Mouse (Mus musculus): ENCODE measurements around the gene Pnma1. TPM values are rescaled to one million over a fixed set of nuclear protein-coding genes. Genes with fewer than 3 reads are reported as not detected.

Gene Pnma1
- total RNA-seq (2021), result 1 to 10 TPM; 5.9 to 6.6 TPM
- long read RNA-seq, transcript Pnma1-201 (1 exons, 2,359 nt), result major isoform, 9 of 9 reads
- long read RNA-seq, partial matches to known transcripts, result 0 of 9 reads
- long read RNA-seq, other reads (novel, unspliced or antisense), result 0 of 9 reads

- peak; percentile 81 to 84 for DNase-seq (ENCODE audit: low spot score in 2 of 2)
These were observed at the start of gene Pnma1 for GRCm38 (mm10) chr12:84147954-84148621. Gene Pnma1, minus strand, starts transcription at chr12:84148489.

- DNase-seq (ENCODE audit: low spot score in 2 of 2), result no peak
These were observed 46.9 kb upstream of the Pnma1 start for GRCm38 (mm10) chr12:84195195-84195594.

- no peak for DNase-seq (ENCODE audit: low spot score in 2 of 2)
These were observed 46.3 kb upstream of the Pnma1 start for GRCm38 (mm10) chr12:84194400-84195109.

- DNase-seq (ENCODE audit: low spot score in 2 of 2), result peak; percentile 85 to 88
These were observed 45.5 kb upstream of the Pnma1 start for GRCm38 (mm10) chr12:84193642-84194399.

- peak; percentile 74 to 76 for DNase-seq (ENCODE audit: low spot score in 2 of 2)
These were observed 44.7 kb upstream of the Pnma1 start for GRCm38 (mm10) chr12:84192741-84193641.

GRCm38 (mm10) chr12:84192280-84192679 is 44.0 kb upstream of the Pnma1 start:
- no peak for DNase-seq (ENCODE audit: low spot score in 2 of 2)

GRCm38 (mm10) chr12:84191770-84192169 is 43.5 kb upstream of the Pnma1 start:
- no peak for DNase-seq (ENCODE audit: low spot score in 2 of 2)

GRCm38 (mm10) chr12:84191190-84191589 is 42.9 kb upstream of the Pnma1 start:
- no peak for DNase-seq (ENCODE audit: low spot score in 2 of 2)

GRCm38 (mm10) chr12:84190151-84190820 is 42.0 kb upstream of the Pnma1 start:
- DNase-seq (ENCODE audit: low spot score in 2 of 2), result no peak

GRCm38 (mm10) chr12:84188881-84189444 is 40.7 kb upstream of the Pnma1 start:
- DNase-seq (ENCODE audit: low spot score in 2 of 2), result no peak

GRCm38 (mm10) chr12:84187752-84188601 is 39.7 kb upstream of the Pnma1 start:
- no peak for DNase-seq (ENCODE audit: low spot score in 2 of 2)

- DNase-seq (ENCODE audit: low spot score in 2 of 2), result peak in 1 of 2 experiments; percentile 46
These were observed 38.7 kb upstream of the Pnma1 start for GRCm38 (mm10) chr12:84186950-84187349.

- DNase-seq (ENCODE audit: low spot score in 2 of 2), result no peak
These were observed 38.2 kb upstream of the Pnma1 start for GRCm38 (mm10) chr12:84186536-84186935.

- DNase-seq (ENCODE audit: low spot score in 2 of 2), result no peak
These were observed 37.3 kb upstream of the Pnma1 start for GRCm38 (mm10) chr12:84185547-84185946.

GRCm38 (mm10) chr12:84184979-84185378 is 36.7 kb upstream of the Pnma1 start:
- DNase-seq (ENCODE audit: low spot score in 2 of 2), result no peak

GRCm38 (mm10) chr12:84181999-84182398 is 33.7 kb upstream of the Pnma1 start:
- DNase-seq (ENCODE audit: low spot score in 2 of 2), result no peak

- DNase-seq (ENCODE audit: low spot score in 2 of 2), result peak; percentile 59 to 69
These were observed 32.6 kb upstream of the Pnma1 start for GRCm38 (mm10) chr12:84180701-84181435.

- no peak for DNase-seq (ENCODE audit: low spot score in 2 of 2)
These were observed 31.8 kb upstream of the Pnma1 start for GRCm38 (mm10) chr12:84180090-84180489.
